Mouse (Mus musculus) lung, postnatal 0 days (tissue): ENCODE data around the gene Fam49a. TPM values are rescaled to one million over a fixed set of nuclear protein-coding genes. Genes with fewer than 3 reads are reported as not detected.
"Not testable (repeated sequence)": the region's sequence is repeated elsewhere in the genome, so short reads cannot be mapped to it uniquely, and the experiment has no call there.

Experiments used
- ATAC-seq: fragments of 200-750 bp; cut with Nextera tagmentation; 2 replicates; pipeline ENCODE4 v1.8.0; 2017; ENCODE audit warnings: moderate library complexity
- DNase-seq: peaks from one replicate; pipeline ENCODE4 v3.0.0-alpha.2; 2016; ENCODE audit warnings: low spot score
- H3K27ac ChIP-seq: fragments of 300-500 bp; sonication (generic); 2 replicates; pipeline ENCODE4 v1.5.1; 2014; ENCODE audit warnings: antibody characterized with exemption, mild to moderate bottlenecking, low read length, mixed read lengths
- H3K27me3 ChIP-seq: fragments of 300-500 bp; sonication (generic); replicated peaks from 2 replicates; pipeline ENCODE4 v1.6.1; 2014; ENCODE audit warnings: low read length, mixed read lengths; ENCODE audit not compliant: insufficient read depth
- H3K36me3 ChIP-seq: fragments of 300-500 bp; sonication (generic); 2 replicates; pipeline ENCODE4 v1.6.1; 2014; ENCODE audit warnings: low read length, mixed read lengths; ENCODE audit not compliant: insufficient read depth
- H3K4me1 ChIP-seq: fragments of 300-500 bp; sonication (generic); 2 replicates; pipeline ENCODE4 v1.6.1; 2014; ENCODE audit warnings: antibody characterized with exemption, low read depth, low read length, mixed read lengths; ENCODE audit not compliant: insufficient read depth
- H3K4me2 ChIP-seq: fragments of 300-500 bp; sonication (generic); replicated peaks from 2 replicates; pipeline ENCODE4 v1.6.1; 2014; ENCODE audit warnings: low read depth, mild to moderate bottlenecking, low read length, moderate library complexity, mixed read lengths
- H3K4me3 ChIP-seq: fragments of 300-500 bp; sonication (generic); 2 replicates; pipeline ENCODE4 v1.5.1; 2014; ENCODE audit warnings: low read depth, low read length
- H3K9ac ChIP-seq: fragments of 300-500 bp; sonication (generic); replicated peaks from 2 replicates; pipeline ENCODE4 v1.6.1; 2014; ENCODE audit warnings: low read depth, mild to moderate bottlenecking
- H3K9me3 ChIP-seq: fragments of 300-500 bp; sonication (generic); 2 replicates; pipeline ENCODE4 v1.6.1; 2016; ENCODE audit warnings: low read length, mixed read lengths
- CTCF ChIP-seq: IDR thresholded peaks from 2 replicates; pipeline ENCODE4 v1.5.1; 2016; ENCODE audit warnings: antibody characterized with exemption, mild to moderate bottlenecking
- EP300 ChIP-seq: IDR thresholded peaks from 2 replicates; pipeline ENCODE4 v1.6.1; 2016; ENCODE audit warnings: antibody characterized with exemption, mild to moderate bottlenecking, control low read depth
- WGBS: fragments of 180-500 bp; shearing (Covaris S2); extraction: QIAGEN DNeasy Blood & Tissue Kit; methylation state at CpG from one replicate; pipeline ENCODE4 v1.1.7; 2014; 5-methylcytosine and 5-hydroxymethylcytosine counted together
- polyA plus RNA-seq: library from polyadenylated mRNA; unstranded; fragments of >200 nt; fragmentation: Nextera tagmentation; extraction: Ambion mirVana; gene quantifications from 2 replicates; pipeline ENCODE4 v1.2.1, GENCODE M21; 2015

Gene Fam49a
- polyA plus RNA-seq, 1 experiment from 2014 or later = 16.7 TPM

DNA sequence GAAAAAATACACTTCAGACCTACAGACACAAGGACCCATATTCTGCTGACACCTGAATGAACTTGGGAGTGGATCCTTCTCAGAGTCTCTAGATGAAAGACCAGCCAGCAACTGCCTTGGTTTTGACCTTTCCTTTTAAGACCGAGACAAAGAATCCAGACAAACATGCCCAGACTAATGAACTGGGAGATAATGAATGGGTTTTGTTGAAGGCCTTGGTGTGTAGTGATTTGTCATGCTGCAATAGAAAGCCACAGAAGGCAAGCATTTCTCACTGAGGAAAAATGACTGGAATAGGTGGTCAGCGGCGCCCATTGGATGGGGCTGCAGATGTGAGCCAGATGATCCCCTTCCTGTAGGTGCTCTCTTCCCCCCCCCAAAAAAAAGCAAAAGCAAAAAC lies 18.8 kb upstream of the Fam49a start:
- no peak overlapping the region for H3K4me3 ChIP-seq
- H3K9me3 ChIP-seq = no peaks in the 10 kb centered on the region
- no peaks in the 10 kb centered on the region for H3K4me1 ChIP-seq
- ATAC-seq = no peak
- H3K36me3 ChIP-seq = no peaks in the 10 kb centered on the region
- H3K27ac ChIP-seq = no peak overlapping the region
- H3K9ac ChIP-seq = no peak overlapping the region
- TF ChIP-seq EP300 (no peak), CTCF (no peak)
- no peaks in the 10 kb centered on the region for H3K27me3 ChIP-seq
- H3K4me2 ChIP-seq = no peak overlapping the region
- whole genome bisulfite sequencing = 72% methylated on average over 3 of the region's 3 CpGs
- DNase-seq = no peak

DNA sequence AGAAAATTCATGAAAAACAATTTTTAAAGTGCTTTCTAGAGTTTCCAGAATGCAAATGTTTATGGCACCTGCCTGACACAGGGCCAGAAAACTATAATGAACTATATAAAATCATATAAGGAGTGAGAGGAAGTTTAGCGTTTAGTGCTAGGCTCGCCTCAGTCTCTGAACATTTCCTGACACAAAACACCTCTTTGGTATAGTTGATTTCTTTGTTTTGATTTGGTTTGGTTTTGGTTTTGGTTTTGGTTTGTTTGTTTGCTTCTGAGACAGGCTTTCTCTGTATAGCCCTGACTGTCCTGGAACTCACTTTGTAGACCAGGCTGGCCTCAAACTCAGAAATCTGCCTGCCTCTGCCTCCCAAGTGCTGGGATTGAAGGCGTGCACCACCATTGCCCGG lies 14.9 kb upstream of the Fam49a start:
- H3K9ac ChIP-seq, H3K36me3 ChIP-seq, ATAC-seq, H3K4me1 ChIP-seq, H3K4me2 ChIP-seq, H3K27ac ChIP-seq, H3K9me3 ChIP-seq, H3K4me3 ChIP-seq, H3K27me3 ChIP-seq, DNase-seq: not testable (repeated sequence)
- WGBS = 81% methylated on average over 4 of the region's 4 CpGs

DNA sequence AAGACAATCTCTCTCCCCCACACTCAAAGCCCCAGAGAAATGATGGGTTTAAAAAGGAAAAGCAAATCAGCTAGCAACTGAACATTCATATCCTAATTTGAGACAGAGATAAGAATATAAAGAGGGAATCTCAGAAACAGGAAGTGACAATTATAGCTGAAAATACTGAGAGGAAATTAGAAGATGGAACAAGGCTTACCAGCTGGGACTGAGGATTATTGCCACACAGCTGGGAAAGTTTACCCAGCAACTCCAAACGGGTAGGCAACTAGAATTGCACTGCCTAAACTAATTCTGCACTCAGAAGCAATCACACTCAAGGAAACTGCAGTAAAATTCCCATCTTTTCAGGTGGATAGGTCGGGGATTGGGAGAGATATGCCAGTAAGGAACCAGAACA lies 12.4 kb upstream of the Fam49a start:
- no peak for ATAC-seq
- no peak overlapping the region for H3K4me2 ChIP-seq
- H3K9me3 ChIP-seq = no peaks in the 10 kb centered on the region
- H3K9ac ChIP-seq = no peak overlapping the region
- WGBS = 35% methylated on average over 2 of the region's 2 CpGs
- H3K27me3 ChIP-seq = no peaks in the 10 kb centered on the region
- no peaks in the 10 kb centered on the region for H3K4me1 ChIP-seq
- TF ChIP-seq CTCF (no peak), EP300 (no peak)
- no peak for DNase-seq
- H3K4me3 ChIP-seq = no peak overlapping the region
- H3K27ac ChIP-seq = no peak overlapping the region
- H3K36me3 ChIP-seq = no peaks in the 10 kb centered on the region

DNA sequence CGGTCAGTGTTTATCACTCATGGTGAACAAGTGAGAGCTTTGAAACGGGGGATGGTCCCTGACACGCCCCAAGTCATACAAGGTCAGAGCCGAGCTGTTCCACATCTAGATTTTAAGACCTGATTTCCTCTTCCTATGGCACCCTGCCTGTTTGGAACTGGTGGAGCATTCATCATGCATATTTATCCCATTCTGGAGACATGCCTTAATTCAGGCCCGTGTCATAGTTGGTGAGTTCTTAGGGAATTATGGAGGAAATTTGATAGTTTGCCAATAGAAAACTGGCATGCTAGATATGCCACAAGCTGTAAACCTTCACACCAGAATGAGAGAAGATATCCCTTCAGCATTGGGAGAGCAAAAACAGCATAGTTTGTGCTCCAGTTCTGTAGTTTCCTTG lies 8.4 kb upstream of the Fam49a start:
- Histone ChIP-seq H3K27ac (no peak overlapping the region), H3K4me1 (no peaks in the 10 kb centered on the region), H3K4me3 (no peak overlapping the region), H3K4me2 (no peak overlapping the region), H3K27me3 (no peaks in the 10 kb centered on the region), H3K36me3 (no peaks in the 10 kb centered on the region), H3K9me3 (no peaks in the 10 kb centered on the region), H3K9ac (no peak overlapping the region)
- 23% methylated on average over 5 of the region's 5 CpGs for WGBS
- ATAC-seq (no peak), DNase-seq (no peak)
- TF ChIP-seq CTCF = no peak
- TF ChIP-seq EP300 = no peak

DNA sequence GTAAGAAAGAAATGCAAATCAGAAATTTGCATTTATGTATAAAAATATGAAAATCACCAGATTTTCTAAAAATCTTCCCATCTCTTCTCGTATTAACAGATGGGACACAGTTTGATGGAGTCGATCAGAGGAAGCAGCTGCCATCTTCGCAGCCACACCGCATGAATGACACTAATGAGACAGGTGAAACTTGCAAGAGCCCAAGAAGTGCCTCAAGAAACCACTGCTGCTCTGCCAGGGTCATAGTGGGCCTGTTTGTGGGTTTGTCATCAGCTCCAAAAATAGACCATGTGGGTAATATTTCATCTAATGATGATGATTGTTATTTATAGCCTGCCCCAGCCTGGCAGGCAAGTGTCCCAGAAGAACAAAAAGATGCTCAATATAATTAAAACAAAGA lies 7.8 kb upstream of the Fam49a start:
- no peak overlapping the region for H3K27ac ChIP-seq
- no peak for TF ChIP-seq CTCF
- no peak for TF ChIP-seq EP300
- H3K4me1 ChIP-seq = no peaks in the 10 kb centered on the region
- H3K4me2 ChIP-seq = no peak overlapping the region
- H3K9me3 ChIP-seq = no peaks in the 10 kb centered on the region
- no peak overlapping the region for H3K9ac ChIP-seq
- H3K4me3 ChIP-seq = no peak overlapping the region
- WGBS = 70% methylated on average over 4 of the region's 4 CpGs
- ATAC-seq (no peak), DNase-seq (no peak)
- no peaks in the 10 kb centered on the region for H3K27me3 ChIP-seq
- no peaks in the 10 kb centered on the region for H3K36me3 ChIP-seq

DNA sequence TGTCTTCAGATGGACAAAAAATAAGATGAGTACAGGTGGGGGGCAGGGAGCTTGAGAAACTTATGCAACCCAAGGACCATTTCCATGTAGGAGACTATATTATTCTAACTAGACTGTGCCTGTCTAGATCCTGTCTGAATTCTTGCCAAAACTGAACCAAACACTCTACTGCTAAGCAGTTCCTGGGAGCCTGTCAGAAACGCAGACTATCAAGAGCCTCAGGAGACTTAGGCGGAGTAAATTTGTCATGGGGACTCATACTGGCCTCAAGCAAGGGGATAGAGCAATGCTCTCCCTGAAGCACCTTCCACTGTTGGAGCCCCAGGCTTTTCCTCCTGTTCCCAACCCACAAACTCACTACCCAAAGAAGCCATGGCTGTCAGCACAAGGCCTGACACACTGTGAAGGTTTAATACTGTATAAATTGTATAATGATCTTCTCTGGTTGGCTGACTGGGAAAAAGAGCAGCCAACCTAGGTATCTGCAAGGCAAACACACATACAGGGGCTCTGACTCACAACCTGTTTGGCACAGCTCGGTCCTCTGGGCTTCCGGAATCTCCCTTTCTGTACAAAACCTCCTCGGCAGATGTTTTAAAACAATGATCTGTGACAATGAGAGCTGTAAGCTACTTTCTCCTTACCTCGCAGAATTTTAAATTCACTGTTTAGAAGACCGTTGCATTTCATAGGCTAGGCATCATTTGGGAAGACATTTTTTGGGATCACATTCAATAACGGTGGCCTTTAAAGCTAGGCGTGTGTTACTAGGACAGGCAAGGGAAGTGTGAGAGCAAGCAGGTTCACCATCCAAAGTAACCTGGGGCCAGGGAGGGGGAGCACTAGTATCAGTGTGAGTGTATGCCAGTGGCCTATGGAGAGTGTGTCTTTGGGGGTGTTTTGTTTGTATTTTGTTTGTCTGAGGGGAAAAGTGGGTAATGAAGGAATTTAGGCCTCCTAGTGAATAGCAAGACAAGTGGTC lies 669 bp upstream of the Fam49a start:
- no peaks in the 10 kb centered on the region for H3K9me3 ChIP-seq
- no peak for ATAC-seq
- peak overlapping the region; percentile 75 for H3K4me2 ChIP-seq
- no peaks in the 10 kb centered on the region for H3K27me3 ChIP-seq
- no peaks in the 10 kb centered on the region for H3K36me3 ChIP-seq
- peak; percentile 19 for DNase-seq
- no peak overlapping the region for H3K27ac ChIP-seq
- TF ChIP-seq EP300 (no peak), CTCF (no peak)
- no peak overlapping the region for H3K9ac ChIP-seq
- peak overlapping the region; percentile 72; the same call in 1 of the 2 replicates for H3K4me3 ChIP-seq
- 55% methylated on average over 9 of the region's 9 CpGs for WGBS
- peaks cover 17% of the 10 kb centered on the region for H3K4me1 ChIP-seq
